Mouse (Mus musculus) frontal cortex, adult (tissue): Measurements from ENCODE around the gene Dph1.
A peak's percentile ranks its signal among the peaks of the same experiment; 100 is the strongest.

Experiments used
- ATAC-seq: cut with Nextera tagmentation; 2 replicates; pipeline ENCODE4 v1.9.2; 2017; ENCODE audit warnings: mild to moderate bottlenecking, moderate library complexity, mixed read lengths; ENCODE audit not compliant: low TSS enrichment

The Dph1 gene

GRCm38 (mm10) chr11:75134485-75135068, 56.5 kb downstream of the Dph1 start:
- ATAC-seq, result no peak

- ATAC-seq, result no peak
Observed at GRCm38 (mm10) chr11:75133951-75134350, 57.1 kb downstream of the Dph1 start.

- no peak for ATAC-seq
Observed at GRCm38 (mm10) chr11:75133391-75133790, 57.6 kb downstream of the Dph1 start.

- ATAC-seq, result peak; percentile 84
Observed at GRCm38 (mm10) chr11:75132278-75132677, 58.8 kb downstream of the Dph1 start.

GRCm38 (mm10) chr11:75131300-75131699, 59.7 kb downstream of the Dph1 start:
- ATAC-seq, result no peak

- no peak for ATAC-seq
Observed at GRCm38 (mm10) chr11:75129481-75129880, 61.6 kb downstream of the Dph1 start.
